Mouse (Mus musculus): ENCODE results near the gene Arf1.
A peak's percentile ranks its signal among the peaks of the same experiment; 100 is the strongest.

The Arf1 gene

GRCm38 (mm10) chr11:59185490-59185889, 42.6 kb downstream of the Arf1 start:
- no peak for DNase-seq

GRCm38 (mm10) chr11:59183821-59184220, 44.2 kb downstream of the Arf1 start:
- peak; percentile 82 for DNase-seq

GRCm38 (mm10) chr11:59182864-59183331, 45.2 kb downstream of the Arf1 start, which contains the start of gene Gjc2:
TSS of gene Gjc2 (minus strand) at chr11:59183213.
- DNase-seq = no peak

- DNase-seq = no peak
These were observed 51.1 kb downstream of the Arf1 start for GRCm38 (mm10) chr11:59176921-59177320.

GRCm38 (mm10) chr11:59176475-59176874, 51.6 kb downstream of the Arf1 start:
- no peak for DNase-seq

GRCm38 (mm10) chr11:59174189-59174838, 53.8 kb downstream of the Arf1 start:
- no peak for DNase-seq

- DNase-seq = no peak
These were observed 57.5 kb downstream of the Arf1 start for GRCm38 (mm10) chr11:59170549-59170948.

GRCm38 (mm10) chr11:59169807-59170206, 58.3 kb downstream of the Arf1 start:
- no peak for DNase-seq

- DNase-seq = peak; percentile 43
These were observed 62.3 kb downstream of the Arf1 start for GRCm38 (mm10) chr11:59165616-59166241.

- peak; percentile 90 for DNase-seq
These were observed 63.7 kb downstream of the Arf1 start for GRCm38 (mm10) chr11:59164384-59164783.

- DNase-seq = peak; percentile 99
These were observed 64.5 kb downstream of the Arf1 start, which contains the start of gene Iba57 for GRCm38 (mm10) chr11:59163255-59164236. TSS of gene Iba57 (minus strand) at chr11:59163739.

- DNase-seq = no peak
These were observed 65.4 kb downstream of the Arf1 start for GRCm38 (mm10) chr11:59162443-59163254.

All from liver (tissue).